Mouse (Mus musculus) left cerebral cortex, adult 18-20 months (tissue): ENCODE results near the gene Trafd1. TPM values are rescaled to one million over a fixed set of nuclear protein-coding genes. Genes with fewer than 3 reads are reported as not detected.
"Not testable (repeated sequence)": the region's sequence is repeated elsewhere in the genome, so short reads cannot be mapped to it uniquely, and the experiment has no call there.

Experiments
- DNase-seq, 2 experiments: peaks; one replicate each; pipeline ENCODE4 v3.0.0; 2021 to 2022; ENCODE audit warnings: low spot score in 2 of 2, mixed read lengths in 1 of 2
- total RNA-seq, 2 experiments: library from RNA; stranded (reverse); gene quantifications; 2 replicates each; pipeline ENCODE4 v1.2.3; 2021

The Trafd1 gene
- total RNA-seq, 2 experiments from 2014 or later: 79.9 to 84.4 TPM

DNA sequence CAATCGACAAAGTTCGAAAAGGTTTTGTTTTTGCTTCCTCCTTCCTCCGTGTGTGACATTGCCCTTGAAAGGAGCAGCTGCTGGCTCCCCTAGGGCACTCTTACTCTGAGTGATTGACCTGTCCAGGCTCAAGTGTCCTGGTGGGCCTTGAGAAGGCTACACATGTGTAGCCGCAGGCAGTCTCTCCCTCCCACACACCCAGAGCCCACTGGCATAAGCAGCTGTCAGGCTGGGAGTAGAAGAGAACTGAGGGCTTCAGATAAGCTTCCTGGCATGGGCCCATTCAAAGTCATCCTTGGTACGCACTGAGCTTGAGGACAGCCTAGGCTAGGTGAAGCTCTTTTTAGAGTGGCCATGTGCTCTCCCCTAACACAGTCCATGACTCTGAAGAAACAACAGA is 51.0 kb downstream of the Trafd1 start:
- DNase-seq: no peak

DNA sequence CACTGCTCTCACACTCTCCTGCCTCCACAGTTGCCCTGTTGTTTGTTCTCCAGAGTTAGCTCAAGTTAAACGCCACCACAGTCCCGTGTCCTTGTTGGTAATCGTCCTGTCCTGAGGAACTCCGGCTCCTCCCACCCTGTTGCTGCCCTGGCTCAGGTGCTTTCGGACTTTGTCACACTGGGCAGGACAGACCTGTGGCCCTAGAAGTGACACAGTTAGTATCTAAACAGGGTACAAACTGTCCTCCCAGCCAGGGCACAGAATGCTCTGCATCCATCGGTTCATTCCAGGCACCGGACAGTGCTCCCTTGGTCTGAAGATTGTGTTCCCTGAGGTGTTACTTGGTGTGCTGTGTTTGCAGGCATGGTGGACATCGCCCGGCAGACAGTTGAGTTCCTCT is 51.5 kb downstream of the Trafd1 start:
- DNase-seq: no peak

DNA sequence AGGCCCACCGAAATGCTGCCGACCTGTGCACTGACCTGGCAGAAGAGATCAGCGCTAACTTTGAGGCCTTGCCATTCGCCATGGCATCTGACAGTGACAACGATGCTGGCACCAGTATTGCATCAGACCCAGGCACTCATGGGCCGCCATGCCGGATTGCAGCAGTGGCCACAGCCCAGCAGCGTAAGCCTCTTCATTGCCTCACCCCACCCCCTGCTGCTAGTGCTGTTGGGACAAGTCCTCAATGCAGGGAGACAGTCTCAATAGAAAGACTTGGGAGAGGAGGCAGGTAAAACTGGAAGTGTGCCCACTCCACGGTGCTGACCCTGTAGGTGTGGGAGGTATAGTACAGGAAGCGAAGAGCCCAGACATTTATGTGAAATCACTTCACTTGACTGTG is 53.7 kb downstream of the Trafd1 start:
- DNase-seq: no peak

DNA sequence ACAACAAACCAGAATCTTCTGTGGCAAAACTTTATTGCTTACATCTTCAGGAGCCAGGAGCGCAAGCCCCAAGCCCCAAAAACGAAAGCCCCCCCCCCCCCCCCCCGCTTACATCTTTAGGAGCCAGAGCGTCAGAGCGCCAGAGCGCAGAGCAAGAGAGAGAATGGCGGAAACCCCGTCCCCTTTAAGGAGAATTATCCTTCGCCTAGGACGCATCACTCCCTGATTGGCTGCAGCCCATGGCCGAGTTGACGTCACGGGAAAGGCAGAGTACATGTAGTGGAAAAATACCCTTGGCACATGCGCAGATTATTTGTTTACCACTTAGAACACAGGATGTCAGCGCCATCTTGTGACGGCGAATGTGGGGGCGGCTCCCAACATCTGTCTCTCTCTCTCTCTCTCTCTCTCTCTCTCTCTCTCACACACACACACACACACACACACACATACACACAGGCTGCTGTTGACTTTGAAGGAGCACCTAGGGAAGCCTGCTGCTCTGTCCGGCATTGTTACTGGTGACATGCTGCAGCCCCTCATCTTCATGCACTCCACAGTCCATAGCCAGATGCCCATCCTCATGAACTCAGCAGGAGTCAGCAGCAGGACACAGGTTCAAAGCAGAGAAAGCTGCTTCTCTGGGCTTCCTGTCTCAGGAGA is 55.1 kb downstream of the Trafd1 start:
- DNase-seq: not testable (repeated sequence)

DNA sequence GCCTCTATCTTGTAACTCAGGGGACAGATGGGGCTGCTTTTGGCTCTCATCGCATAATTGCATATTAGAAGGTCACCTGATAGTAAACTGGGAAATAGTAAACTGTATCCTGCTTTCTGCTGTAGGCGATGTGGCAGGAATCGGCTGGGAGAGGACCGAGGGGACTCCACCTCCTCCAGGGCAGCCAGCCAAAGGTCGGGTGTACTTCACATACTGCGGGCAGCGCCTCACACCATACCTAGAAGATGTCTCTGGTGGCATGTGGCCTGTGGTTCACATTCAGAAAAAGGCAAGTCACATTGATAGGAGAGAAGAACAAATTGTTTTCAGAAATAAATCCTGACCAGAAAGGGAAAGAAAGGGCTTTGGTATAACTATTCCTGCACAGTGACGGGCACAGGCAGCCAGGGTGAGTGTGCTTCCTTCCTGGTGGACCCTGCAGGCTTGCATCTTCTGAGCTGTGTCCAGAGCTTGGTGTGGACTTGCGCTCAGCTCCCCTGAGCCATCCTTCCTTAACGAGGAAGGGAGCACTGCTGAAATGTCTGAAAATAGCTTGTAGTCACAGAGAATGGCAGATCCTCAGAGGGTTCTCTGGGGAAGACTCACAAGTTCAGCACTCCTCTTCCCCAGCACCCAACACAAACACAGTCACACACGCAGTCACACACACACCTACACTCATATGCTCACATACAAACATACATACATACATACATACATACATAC is 55.9 kb downstream of the Trafd1 start:
- peak in 1 of 2 experiments; percentile 20 for DNase-seq

DNA sequence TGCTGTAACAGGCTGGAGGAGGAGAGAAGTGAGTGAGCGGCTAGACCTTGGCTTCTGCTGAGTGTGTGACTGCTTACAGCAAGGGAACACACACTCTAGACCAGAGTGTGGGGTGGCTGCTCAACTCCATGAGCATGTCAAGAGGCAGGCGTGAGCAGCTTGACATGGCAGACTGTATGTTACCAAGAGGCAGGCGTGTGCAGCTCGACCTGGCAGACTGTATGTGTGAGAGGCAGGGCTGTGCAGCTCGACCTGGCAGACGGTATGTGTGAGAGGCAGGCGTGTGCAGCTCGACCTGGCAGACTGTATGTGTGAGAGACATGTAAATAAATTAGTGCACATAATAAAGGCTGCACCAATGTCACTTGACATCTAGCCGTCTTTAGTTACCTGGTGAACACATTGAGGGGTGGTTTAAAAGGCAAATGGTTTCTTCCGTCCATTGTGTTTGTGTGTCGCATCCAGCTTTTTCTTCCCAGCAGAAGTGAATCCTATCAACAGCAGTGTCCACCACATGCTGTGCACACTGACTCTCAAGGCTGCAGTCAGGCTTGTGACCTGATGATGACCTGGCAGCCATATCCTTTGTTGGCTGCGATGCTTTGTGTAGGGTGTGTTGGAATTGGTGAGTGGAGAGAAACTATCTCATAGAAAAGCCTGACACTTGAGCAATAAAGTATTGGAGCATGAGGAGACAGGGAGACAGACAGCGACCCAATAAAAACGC is 59.2 kb downstream of the Trafd1 start:
- no peak for DNase-seq

Other genes with a start within 250 kb of the Trafd1 start
- gene Ptpn11, start 194.2 kb downstream of the Trafd1 start, total RNA-seq: 100 to 1,000 TPM in 1 of 2 experiments, 10 to 100 TPM in 1; 96.8 to 105 TPM
- gene Rpl6, start 181.2 kb downstream of the Trafd1 start, total RNA-seq: 100 to 1,000 TPM; 457 to 473 TPM
- 100 to 1,000 TPM; 163 to 164 TPM for gene Hectd4, start 165.4 kb downstream of the Trafd1 start, total RNA-seq
- 10 to 100 TPM; 43.2 to 43.4 TPM for gene Naa25, start 12.3 kb upstream of the Trafd1 start, total RNA-seq
- 1 to 10 TPM; 6.6 to 6.9 TPM for gene Tmem116, start 66.3 kb upstream of the Trafd1 start, total RNA-seq
- 100 to 1,000 TPM; 136 to 145 TPM for gene Erp29, start 66.9 kb upstream of the Trafd1 start, total RNA-seq
- under 1 TPM in 1 of 2 experiments, not detected in 1; 0.16 TPM for gene Adam1b, start 117.8 kb upstream of the Trafd1 start, total RNA-seq
- gene Adam1a, start 159.8 kb upstream of the Trafd1 start, total RNA-seq: 10 to 100 TPM; 11.6 to 11.8 TPM
- not detected for gene Gm42878, start 159.8 kb upstream of the Trafd1 start, total RNA-seq
- gene Mapkapk5, start 160.3 kb upstream of the Trafd1 start, total RNA-seq: 10 to 100 TPM; 64.6 to 71.1 TPM
- gene Aldh2, start 208.2 kb upstream of the Trafd1 start, total RNA-seq: 100 to 1,000 TPM; 128 to 130 TPM
- gene Acad12, start 233.3 kb upstream of the Trafd1 start, total RNA-seq: 1 to 10 TPM; 6.0 to 6.2 TPM